Mouse (Mus musculus): ENCODE data around the gene Rnh1.

- TF ChIP-seq GATA1 (IDR thresholded peaks at IDR 0.05; ENCODE audit: borderline replicate concordance, low read length) (no peak), FLI1 (IDR thresholded peaks at IDR 0.05; ENCODE audit: low read length) (no peak)
Measured at GRCm38 (mm10) chr7:141217343-141218013, 44.8 kb upstream of the Rnh1 start.

All from megakaryocyte, embryonic 14.5 days (primary cell).